ENCODE assay signal across 23 mouse cellular contexts in the genomic region with DNA sequence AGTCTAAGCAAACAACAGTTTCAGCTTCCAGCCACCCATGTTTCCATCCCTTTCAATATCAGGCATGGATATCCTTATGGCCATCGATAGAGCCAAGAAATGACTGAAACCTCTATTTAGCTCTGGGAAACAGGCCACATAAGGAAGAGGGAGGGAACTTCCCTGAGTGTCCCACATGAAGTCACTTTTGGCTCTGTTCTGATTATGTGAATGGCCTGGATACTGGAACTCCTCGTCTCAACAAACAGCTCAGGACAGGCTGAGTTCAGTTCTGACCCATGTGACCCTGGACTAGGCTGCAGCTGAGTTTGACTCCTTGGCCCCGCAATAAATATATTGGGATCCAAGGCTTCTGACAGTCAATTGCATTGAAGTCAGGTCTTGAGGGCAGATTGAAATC.
A peak's percentile ranks its signal among the peaks of the same experiment; 100 is the strongest.
DNase-seq lines count a peak whose midpoint lies in the region; ATAC-seq and TF ChIP-seq lines count a peak whose summit lies in the region.
"Had no signal": no experiment of that assay in that cellular context is flagged by ENCODE, and none has a peak within 500 bp of the region (broad histone marks: within the 10 kb centered on the region; RNA-seq: fewer than 3 reads in every experiment).

No protein-coding gene starts in this region.

- H3K9ac ChIP-seq in limb, embryonic 11.5 days (ENCODE audit: low read length) = no peak overlapping the region
- no peak overlapping the region for H3K9ac ChIP-seq in heart, embryonic 16.5 days (ENCODE audit: low read length)
- no peak overlapping the region for H3K9ac ChIP-seq in limb, embryonic 14.5 days (ENCODE audit: low read depth, low read length, severe bottlenecking)
- no peak overlapping the region for H3K9ac ChIP-seq in intestine, embryonic 15.5 days
- H3K9ac ChIP-seq: embryonic facial prominence, embryonic 12.5 days; hindbrain, embryonic 13.5 days; kidney, embryonic 15.5 days; lung, embryonic 14.5 days; neural tube, embryonic 13.5 days had no signal

- ATAC-seq in limb, embryonic 11.5 days (ENCODE audit: insufficient number of reproducible peaks, low FRiP score, low TSS enrichment, low read depth) = no peak
- ATAC-seq in heart, embryonic 16.5 days (replicated peaks; ENCODE audit: extremely low read depth, insufficient read depth, low FRiP score) = 0 out of 2 replicates have a peak, but pooled peaks have one; percentile 23
- no peak for ATAC-seq in limb, embryonic 14.5 days (ENCODE audit: low FRiP score, low read depth)
- no peak for ATAC-seq in intestine, embryonic 15.5 days
- ATAC-seq: CD4-positive, CD25-positive, alpha-beta regulatory T cell, adult 4 months; forebrain, embryonic 14.5 days; Patski had no signal

- TF ChIP-seq POLR2A in limb, embryonic 14.5 days (IDR thresholded peaks at IDR 0.05; ENCODE audit: borderline replicate concordance, extremely low read depth, insufficient read depth, insufficient read length) = no peak

- no peak overlapping the region for H3K4me3 ChIP-seq in limb, embryonic 11.5 days (ENCODE audit: low read depth, low read length)
- H3K4me3 ChIP-seq in limb, embryonic 10.5 days = no peak overlapping the region
- no peak overlapping the region for H3K4me3 ChIP-seq in heart, embryonic 16.5 days (ENCODE audit: low read length)
- no peak overlapping the region for H3K4me3 ChIP-seq in limb, embryonic 14.5 days (replicated peaks; ENCODE audit: low read length)
- no peak overlapping the region for H3K4me3 ChIP-seq in intestine, embryonic 15.5 days (replicated peaks)
- H3K4me3 ChIP-seq: embryonic facial prominence, embryonic 12.5 days; hindbrain, embryonic 13.5 days; kidney, embryonic 15.5 days; megakaryocyte, embryonic 14.5 days; neural tube, embryonic 13.5 days had no signal

- no peaks in the 10 kb centered on the region for H3K9me3 ChIP-seq in limb, embryonic 11.5 days (ENCODE audit: control insufficient read depth, low read length)
- no peaks in the 10 kb centered on the region for H3K9me3 ChIP-seq in limb, embryonic 10.5 days (replicated peaks)
- no peaks in the 10 kb centered on the region for H3K9me3 ChIP-seq in heart, embryonic 16.5 days (replicated peaks; ENCODE audit: control insufficient read depth, low read length)
- no peaks in the 10 kb centered on the region for H3K9me3 ChIP-seq in limb, embryonic 14.5 days (ENCODE audit: control insufficient read depth, low read length)
- no peaks in the 10 kb centered on the region for H3K9me3 ChIP-seq in intestine, embryonic 15.5 days
- H3K9me3 ChIP-seq: embryonic facial prominence, embryonic 12.5 days; hindbrain, embryonic 13.5 days; kidney, embryonic 15.5 days; neural tube, embryonic 13.5 days had no signal

- no peak overlapping the region for H3K4me2 ChIP-seq in limb, embryonic 11.5 days (ENCODE audit: low read depth, severe bottlenecking)
- H3K4me2 ChIP-seq in heart, embryonic 16.5 days (ENCODE audit: low read depth, low read length) = no peak overlapping the region
- H3K4me2 ChIP-seq in limb, embryonic 14.5 days (replicated peaks; ENCODE audit: low read depth, low read length, severe bottlenecking) = no peak overlapping the region
- H3K4me2 ChIP-seq in intestine, embryonic 15.5 days (replicated peaks) = no peak overlapping the region
- H3K4me2 ChIP-seq: embryonic facial prominence, embryonic 12.5 days; hindbrain, embryonic 13.5 days; kidney, embryonic 15.5 days; lung, embryonic 14.5 days; neural tube, embryonic 13.5 days had no signal

- peak; percentile 48 for DNase-seq in gastrocnemius, adult 18-20 months (ENCODE audit: low spot score)
- no peak for DNase-seq in gastrocnemius, postnatal 14 days
- DNase-seq in limb, embryonic 11.5 days (ENCODE audit: low spot score) = peak; percentile 17
- DNase-seq in limb, embryonic 10.5 days (ENCODE audit: low spot score) = no peak
- DNase-seq in limb, embryonic 14.5 days (ENCODE audit: low spot score) = peak; percentile 11
- no peak for DNase-seq in cerebellum, postnatal 36 days
- DNase-seq: adrenal gland, postnatal 10 days; cerebellum, adult 9-10 months; layer of hippocampus, postnatal 36 days; lung, embryonic 14.5 days; midbrain, embryonic 14.5 days; spleen, adult 18-20 months; thymus, postnatal 4 days had no signal

- H3K27me3 ChIP-seq in limb, embryonic 11.5 days (ENCODE audit: control insufficient read depth, insufficient read depth, low read length) = no peaks in the 10 kb centered on the region
- no peaks in the 10 kb centered on the region for H3K27me3 ChIP-seq in limb, embryonic 10.5 days (ENCODE audit: low read depth, poor library complexity, severe bottlenecking)
- no peaks in the 10 kb centered on the region for H3K27me3 ChIP-seq in heart, embryonic 16.5 days (ENCODE audit: control insufficient read depth, insufficient read depth, low read length)
- no peaks in the 10 kb centered on the region for H3K27me3 ChIP-seq in limb, embryonic 14.5 days (ENCODE audit: control insufficient read depth, insufficient read depth, low read length)
- no peaks in the 10 kb centered on the region for H3K27me3 ChIP-seq in intestine, embryonic 15.5 days (replicated peaks)
- H3K27me3 ChIP-seq: embryonic facial prominence, embryonic 12.5 days; hindbrain, embryonic 13.5 days; kidney, embryonic 15.5 days; neural tube, embryonic 13.5 days; Patski had no signal

- H3K36me3 ChIP-seq in limb, embryonic 11.5 days (ENCODE audit: control insufficient read depth, insufficient read depth, low read length) = no peaks in the 10 kb centered on the region
- H3K36me3 ChIP-seq in limb, embryonic 10.5 days = no peaks in the 10 kb centered on the region
- no peaks in the 10 kb centered on the region for H3K36me3 ChIP-seq in heart, embryonic 16.5 days (ENCODE audit: control insufficient read depth, insufficient read depth)
- no peaks in the 10 kb centered on the region for H3K36me3 ChIP-seq in limb, embryonic 14.5 days (ENCODE audit: control insufficient read depth, insufficient read depth, low read length)
- H3K36me3 ChIP-seq in intestine, embryonic 15.5 days = no peaks in the 10 kb centered on the region
- H3K36me3 ChIP-seq: embryonic facial prominence, embryonic 12.5 days; hindbrain, embryonic 13.5 days; kidney, embryonic 15.5 days; neural tube, embryonic 13.5 days had no signal

- H3K4me1 ChIP-seq in limb, embryonic 11.5 days (ENCODE audit: control insufficient read depth, insufficient read depth, low read length) = no peaks in the 10 kb centered on the region
- H3K4me1 ChIP-seq in limb, embryonic 10.5 days = peaks cover 22% of the 10 kb centered on the region
- no peaks in the 10 kb centered on the region for H3K4me1 ChIP-seq in heart, embryonic 16.5 days (ENCODE audit: control insufficient read depth, insufficient read depth, low read length)
- H3K4me1 ChIP-seq in limb, embryonic 14.5 days (ENCODE audit: control insufficient read depth, insufficient read depth, low read length) = no peaks in the 10 kb centered on the region; the same call in 1 of the 2 replicates
- no peaks in the 10 kb centered on the region for H3K4me1 ChIP-seq in intestine, embryonic 15.5 days (replicated peaks)
- H3K4me1 ChIP-seq: embryonic facial prominence, embryonic 12.5 days; hindbrain, embryonic 13.5 days; kidney, embryonic 15.5 days; megakaryocyte, embryonic 14.5 days; neural tube, embryonic 13.5 days had no signal

- no peak overlapping the region for H3K27ac ChIP-seq in limb, embryonic 11.5 days (replicated peaks; ENCODE audit: low read depth, low read length)
- H3K27ac ChIP-seq in limb, embryonic 10.5 days = no peak overlapping the region
- no peak overlapping the region for H3K27ac ChIP-seq in heart, embryonic 16.5 days (ENCODE audit: low read length)
- H3K27ac ChIP-seq in limb, embryonic 14.5 days (replicated peaks; ENCODE audit: low read depth, low read length) = no peak overlapping the region
- no peak overlapping the region for H3K27ac ChIP-seq in intestine, embryonic 15.5 days
- H3K27ac ChIP-seq: embryonic facial prominence, embryonic 12.5 days; hindbrain, embryonic 13.5 days; kidney, embryonic 15.5 days; neural tube, embryonic 13.5 days had no signal

- 86% methylated on average over 3 of the region's 3 CpGs for WGBS in limb, embryonic 11.5 days
- 78% methylated on average over 3 of the region's 3 CpGs for WGBS in limb, embryonic 10.5 days
- WGBS in heart, embryonic 16.5 days = 67% methylated on average over 3 of the region's 3 CpGs
- WGBS in limb, embryonic 14.5 days = 75% methylated on average over 3 of the region's 3 CpGs
- 76% methylated on average over 3 of the region's 3 CpGs for WGBS in intestine, embryonic 15.5 days

- intact Hi-C loops in gastrocnemius, postnatal 14 days (cut with DNase I; ENCODE audit: low total_unique reads) = no loop called here

Comparison
In these comparisons a context has a peak if more than half of its experiments do, and no peak if none do; other contexts are left out.
1. DNase-seq: peak in gastrocnemius, adult 18-20 months (single experiment), limb, embryonic 11.5 days (single experiment) and limb, embryonic 14.5 days (single experiment); none in gastrocnemius, postnatal 14 days (single experiment), limb, embryonic 10.5 days (single experiment) and cerebellum, postnatal 36 days (0 of 2).